Mouse (Mus musculus): ENCODE data around the gene Elavl4.

The Elavl4 gene

DNA sequence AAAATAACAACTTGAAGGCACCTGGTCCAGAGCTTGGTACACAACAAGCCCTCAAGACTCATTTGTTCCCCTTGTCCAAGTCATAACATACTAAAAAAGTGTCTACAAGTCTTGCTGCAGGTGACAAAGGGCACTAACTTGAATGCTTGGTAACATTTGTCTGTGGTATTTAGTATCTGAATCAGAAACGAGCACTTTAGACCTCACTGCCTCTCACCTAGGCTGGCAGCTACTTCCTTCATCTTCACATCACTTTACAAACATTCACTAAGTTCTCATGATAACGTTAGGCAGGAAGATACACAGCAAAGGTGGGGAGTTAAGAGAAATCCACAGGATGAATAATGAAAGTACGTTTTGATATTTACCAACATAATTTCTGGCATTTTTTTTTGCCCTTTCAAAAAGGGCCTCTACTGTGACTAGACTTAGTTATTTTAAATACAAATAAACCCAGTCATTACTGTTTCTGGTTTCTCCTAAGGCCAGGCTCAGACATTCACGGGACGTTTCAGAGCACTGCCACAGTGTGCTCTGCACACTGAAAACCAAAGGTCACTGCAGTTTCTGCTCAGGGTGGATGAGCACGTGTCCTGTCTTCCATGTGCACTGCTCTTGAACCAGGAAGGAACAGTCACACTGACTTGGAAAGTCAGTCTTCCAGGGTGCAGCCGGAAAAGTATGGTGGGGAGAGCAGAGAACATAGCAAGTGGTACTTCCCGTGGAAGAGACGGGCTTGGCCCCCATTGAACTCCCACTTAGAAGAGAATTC, 84.7 kb downstream of the Elavl4 start:
- in situ Hi-C loops (cut with MseI, MboI) = no loop called here

DNA sequence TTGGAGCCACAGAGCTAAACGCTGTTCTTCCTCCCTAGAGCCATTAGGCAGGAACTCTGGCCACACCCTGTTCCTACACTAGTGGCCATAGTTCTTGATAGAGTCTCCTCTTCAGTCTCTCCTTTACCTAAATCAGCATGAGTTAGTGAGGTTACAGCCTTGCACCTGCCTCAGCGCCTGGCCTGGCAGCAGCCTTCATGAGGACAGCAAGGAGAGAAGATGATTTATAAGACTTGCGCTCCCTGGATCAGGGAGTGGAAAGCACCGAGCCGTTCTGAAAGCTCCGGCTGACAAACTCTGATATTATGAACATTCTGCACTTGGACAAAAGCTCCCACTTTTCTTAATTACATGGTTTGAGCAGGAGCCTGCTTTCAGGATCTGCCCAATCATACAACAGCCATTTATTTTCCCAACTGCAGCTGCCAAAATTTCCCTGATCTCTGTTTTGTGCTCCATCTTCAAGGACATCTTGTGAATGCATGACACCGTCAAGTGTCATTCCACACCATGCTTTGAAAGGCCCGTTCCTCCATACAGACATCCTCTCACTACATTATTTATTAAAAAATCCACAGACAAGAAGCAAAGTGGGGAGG, 87.3 kb downstream of the Elavl4 start:
- in situ Hi-C loops (cut with MseI, MboI) = no loop called here

DNA sequence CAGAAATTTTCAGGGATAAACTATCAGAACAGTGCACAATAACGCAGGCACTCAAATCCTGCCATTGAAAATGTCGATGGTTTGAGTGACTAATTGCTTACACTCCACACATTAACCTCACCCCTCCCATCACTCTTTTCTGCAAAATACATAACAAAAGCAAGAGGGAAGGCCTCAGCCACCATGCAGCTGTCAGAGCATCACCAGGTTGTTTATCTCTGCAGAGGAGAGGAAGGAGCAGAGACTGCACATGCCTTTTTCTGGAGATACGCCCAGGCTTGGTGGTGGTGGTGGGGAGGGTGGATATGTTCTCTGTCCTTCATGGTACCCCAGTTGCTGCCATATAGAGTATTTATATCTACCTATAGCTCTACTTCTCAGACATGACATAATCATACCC, 94.3 kb downstream of the Elavl4 start:
- in situ Hi-C loops (cut with MseI, MboI) = no loop called here

- in situ Hi-C loops (cut with MseI, MboI) = no loop called here
Observed at GRCm38 (mm10) chr4:110255617-110256016, 96.1 kb downstream of the Elavl4 start.

DNA sequence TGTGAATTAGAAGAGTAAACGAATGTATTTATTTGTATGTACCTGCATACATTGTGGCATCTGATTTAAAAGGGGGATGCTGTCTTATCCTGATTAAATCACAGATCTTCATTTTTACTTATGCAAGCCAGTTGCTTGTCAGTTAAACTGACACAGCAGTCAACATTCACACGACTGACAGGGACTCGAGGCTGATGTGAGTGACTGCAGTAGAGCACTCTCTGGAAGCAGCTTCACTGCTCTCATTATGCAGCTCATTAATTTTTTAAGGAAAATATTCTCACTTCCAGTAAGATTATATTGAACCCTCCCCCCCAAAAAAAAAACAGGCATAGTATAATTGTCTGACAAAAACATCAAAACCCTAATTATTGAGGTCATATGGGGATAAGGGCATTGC, 101.7 kb downstream of the Elavl4 start:
- in situ Hi-C loops (cut with MseI, MboI) = no loop called here

DNA sequence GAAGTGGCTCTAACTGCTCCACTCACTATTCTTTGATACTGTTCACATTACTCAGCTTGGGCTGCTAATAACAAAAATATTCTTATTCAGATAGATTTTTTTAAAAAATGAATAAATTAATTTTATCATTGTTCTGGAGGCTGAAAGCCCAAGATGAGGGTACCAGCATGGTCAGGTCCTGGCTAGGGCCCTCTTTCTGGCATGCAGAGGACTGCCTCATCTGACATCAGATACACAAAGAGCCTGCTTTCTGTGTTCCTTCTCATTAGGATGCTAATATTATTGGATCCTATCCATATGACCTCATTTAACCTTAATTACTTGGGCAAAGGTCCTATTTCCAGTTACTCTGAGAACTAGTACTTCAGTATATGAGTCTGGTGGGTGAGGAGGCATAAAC, 108.8 kb downstream of the Elavl4 start:
- in situ Hi-C loops (cut with MseI, MboI) = no loop called here

DNA sequence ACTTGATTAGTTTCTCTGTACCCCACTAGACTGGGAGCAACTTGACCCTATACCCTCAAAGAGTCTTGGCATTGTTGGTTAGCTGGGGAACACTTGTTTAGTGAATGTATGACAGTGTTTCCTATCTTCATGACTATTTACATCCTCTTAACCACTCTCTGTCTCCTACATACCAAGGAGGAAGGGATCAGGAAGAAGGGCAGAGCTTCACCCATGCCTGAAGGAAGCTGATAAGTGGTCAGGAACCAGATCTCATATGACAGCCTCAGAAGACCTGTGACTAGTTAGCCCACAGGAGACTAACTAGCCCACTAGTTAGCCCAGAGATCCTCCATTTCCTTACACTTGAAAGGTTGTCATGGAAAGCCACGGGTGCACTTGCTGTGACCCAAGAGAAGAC, 117.2 kb downstream of the Elavl4 start:
- in situ Hi-C loops (cut with MseI, MboI) = no loop called here

GRCm38 (mm10) chr4:110232327-110232726, 119.4 kb downstream of the Elavl4 start:
- in situ Hi-C loops (cut with MseI, MboI) = no loop called here

GRCm38 (mm10) chr4:110231799-110232198, 119.9 kb downstream of the Elavl4 start:
- in situ Hi-C loops (cut with MseI, MboI) = no loop called here

DNA sequence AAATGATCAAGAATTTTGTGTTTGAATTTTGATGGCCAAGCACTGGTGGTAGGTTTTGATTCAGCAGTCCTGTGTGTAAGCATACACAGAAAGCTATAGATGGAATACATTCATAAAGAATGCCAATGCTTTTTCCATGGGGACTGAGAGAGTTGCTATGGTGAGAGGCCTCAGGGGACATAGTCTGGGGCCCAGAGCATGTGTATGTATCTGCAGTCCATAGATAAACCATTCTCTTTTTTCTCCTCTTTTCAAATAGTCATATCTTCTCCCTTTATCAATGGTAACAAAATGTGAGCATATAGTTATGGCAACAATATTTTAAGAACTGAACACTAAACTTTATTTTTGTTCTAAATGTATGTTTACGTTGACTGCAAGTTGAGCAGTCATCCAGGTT, 122.1 kb downstream of the Elavl4 start:
- in situ Hi-C loops (cut with MseI, MboI) = no loop called here

- in situ Hi-C loops (cut with MseI, MboI) = no loop called here
Observed at GRCm38 (mm10) chr4:110229238-110229637, 122.5 kb downstream of the Elavl4 start.

DNA sequence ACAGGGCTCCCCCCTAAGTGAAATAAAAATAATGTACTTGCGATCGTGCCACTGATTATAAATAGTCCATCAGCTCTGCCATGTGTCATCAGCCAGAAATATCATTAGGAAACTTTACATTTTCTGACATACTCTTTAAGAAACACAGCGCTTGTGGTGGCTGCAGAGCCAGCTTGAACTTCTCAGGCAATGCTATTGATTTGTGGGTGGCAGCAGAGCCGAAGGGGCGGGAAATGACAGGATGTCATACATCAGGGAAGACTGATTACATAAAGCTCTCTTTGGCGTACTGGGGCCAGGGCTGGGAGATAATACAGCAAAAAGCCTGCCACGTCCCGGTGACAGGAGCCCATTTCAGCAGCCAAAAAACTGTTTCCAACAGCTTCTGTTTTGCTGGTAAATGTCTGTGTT, 124.1 kb downstream of the Elavl4 start:
- in situ Hi-C loops (cut with MseI, MboI) = no loop called here

- in situ Hi-C loops (cut with MseI, MboI) = no loop called here
Observed at GRCm38 (mm10) chr4:110225492-110225891, 126.2 kb downstream of the Elavl4 start.

DNA sequence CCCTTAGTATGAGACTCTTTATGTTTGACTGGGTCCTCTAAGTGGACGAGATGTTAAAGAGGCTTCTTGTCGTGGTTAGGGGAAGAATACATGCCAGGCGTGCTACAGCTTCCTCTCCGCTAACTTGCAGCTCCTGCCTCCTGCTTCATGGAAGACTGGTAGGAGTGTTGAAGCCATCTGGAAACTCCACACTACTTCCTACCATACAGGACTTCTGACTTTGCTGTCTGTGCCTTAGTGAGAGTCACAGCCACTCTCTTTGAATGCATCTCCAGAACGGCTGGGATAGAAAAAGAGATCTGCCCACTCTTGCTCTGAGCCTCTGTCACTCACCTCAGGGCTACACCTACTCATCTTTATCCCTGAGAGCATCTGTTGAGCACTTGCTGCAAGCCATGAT, 132.9 kb downstream of the Elavl4 start:
- in situ Hi-C loops (cut with MseI, MboI) = no loop called here

GRCm38 (mm10) chr4:110217553-110217952, 134.2 kb downstream of the Elavl4 start:
- in situ Hi-C loops (cut with MseI, MboI) = no loop called here

DNA sequence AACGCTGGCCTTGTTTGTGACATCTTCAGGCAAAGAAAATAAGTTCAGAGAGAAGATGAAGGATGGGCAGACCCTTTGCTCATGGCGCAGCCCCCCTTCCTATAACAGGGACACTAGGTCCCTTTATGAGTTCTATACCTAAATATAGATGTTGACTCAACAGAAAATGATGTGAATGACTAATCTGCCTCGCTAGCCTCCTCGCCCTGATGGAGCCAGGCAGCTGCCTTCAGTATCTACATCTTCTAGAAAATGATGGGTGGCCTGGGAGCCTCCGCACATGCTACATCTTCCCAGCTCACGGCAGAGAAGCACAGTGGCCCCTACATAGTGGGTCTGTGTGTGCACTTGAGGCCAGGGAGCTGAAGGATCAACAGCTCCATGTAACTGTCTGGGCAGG, 137.2 kb downstream of the Elavl4 start:
- in situ Hi-C loops (cut with MseI, MboI) = no loop called here

- in situ Hi-C loops (cut with MseI, MboI) = no loop called here
Observed at GRCm38 (mm10) chr4:110213666-110214065, 138.0 kb downstream of the Elavl4 start.

DNA sequence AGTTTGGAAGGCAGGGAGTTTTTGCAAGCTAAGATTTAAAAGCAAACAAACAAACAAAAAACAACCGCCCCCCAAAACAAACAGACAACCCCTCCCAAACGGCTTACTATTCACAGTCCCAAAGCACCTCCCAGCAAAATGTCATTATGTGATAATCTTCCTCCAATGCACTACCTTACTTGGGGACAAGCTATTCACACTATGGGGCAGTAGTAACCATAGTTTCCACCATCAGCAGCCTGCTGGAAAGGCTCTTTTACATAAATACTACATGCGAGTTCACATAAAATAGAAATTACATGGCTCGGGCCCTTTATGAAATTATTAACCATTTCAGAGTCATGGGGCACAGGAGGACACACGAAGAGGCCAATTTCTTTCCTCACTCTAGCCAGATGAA, 141.5 kb downstream of the Elavl4 start:
- in situ Hi-C loops (cut with MseI, MboI) = no loop called here

- in situ Hi-C loops (cut with MseI, MboI) = no loop called here
Observed at GRCm38 (mm10) chr4:110209613-110210012, 142.1 kb downstream of the Elavl4 start.

DNA sequence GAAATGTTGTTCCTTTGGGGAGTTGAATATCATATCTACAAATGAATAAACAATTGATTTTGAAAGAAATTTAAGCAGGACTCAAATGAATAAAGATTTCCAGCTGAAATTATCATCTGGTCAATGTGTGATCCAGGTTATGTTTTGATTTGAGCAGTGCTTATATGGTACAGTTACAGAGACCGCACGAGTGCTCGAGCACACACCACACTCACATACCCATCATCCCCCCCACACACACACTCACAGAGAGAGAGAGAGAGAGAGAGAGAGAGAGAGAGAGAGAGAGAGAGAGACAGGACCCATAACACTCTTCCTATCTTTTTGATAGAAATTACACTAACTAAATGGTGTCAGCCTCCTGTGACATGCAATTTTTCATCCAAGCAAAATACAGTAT, 150.0 kb downstream of the Elavl4 start:
- in situ Hi-C loops (cut with MseI, MboI) = no loop called here

GRCm38 (mm10) chr4:110199897-110200296, 151.8 kb downstream of the Elavl4 start:
- in situ Hi-C loops (cut with MseI, MboI) = no loop called here

- in situ Hi-C loops (cut with MseI, MboI) = no loop called here
Observed at GRCm38 (mm10) chr4:110198600-110198999, 153.1 kb downstream of the Elavl4 start.

GRCm38 (mm10) chr4:110177263-110177662, 174.4 kb downstream of the Elavl4 start:
- in situ Hi-C loops (cut with MseI, MboI) = no loop called here

- in situ Hi-C loops (cut with MseI, MboI) = no loop called here
Observed at GRCm38 (mm10) chr4:110172028-110172427, 179.7 kb downstream of the Elavl4 start.

Data from mouse trophoblast stem cell (cell line).